Mouse (Mus musculus) neural tube, embryonic 13.5 days (tissue): ENCODE data around the gene Tnfrsf14. TPM values are rescaled to one million over a fixed set of nuclear protein-coding genes. Genes with fewer than 3 reads are reported as not detected.

ENCODE experiments used
- ATAC-seq: fragments of 200-750 bp; cut with Nextera tagmentation; 2 replicates; pipeline ENCODE4 v1.8.0; 2017; ENCODE audit warnings: low read depth, mild to moderate bottlenecking, moderate TSS enrichment, moderate library complexity
- H3K27ac ChIP-seq: fragments of 300-500 bp; sonication (generic); replicated peaks from 2 replicates; pipeline ENCODE4 v1.5.1; 2015; ENCODE audit warnings: moderate library complexity, mild to moderate bottlenecking, inconsistent platforms
- H3K27me3 ChIP-seq: fragments of 300-500 bp; sonication (generic); 2 replicates; pipeline ENCODE4 v1.6.1; 2015; ENCODE audit warnings: mild to moderate bottlenecking, inconsistent platforms
- H3K36me3 ChIP-seq: fragments of 300-500 bp; sonication (generic); 2 replicates; pipeline ENCODE4 v1.6.1; 2015; ENCODE audit warnings: mild to moderate bottlenecking, inconsistent platforms
- H3K4me1 ChIP-seq: fragments of 300-500 bp; sonication (generic); replicated peaks from 2 replicates; pipeline ENCODE4 v1.6.1; 2015; ENCODE audit warnings: inconsistent platforms
- H3K4me2 ChIP-seq: fragments of 300-500 bp; sonication (generic); 2 replicates; pipeline ENCODE4 v1.6.1; 2015; ENCODE audit warnings: inconsistent platforms, mild to moderate bottlenecking, moderate library complexity
- H3K4me3 ChIP-seq: fragments of 300-500 bp; sonication (generic); 2 replicates; pipeline ENCODE4 v1.5.1; 2015; ENCODE audit warnings: mild to moderate bottlenecking, inconsistent platforms
- H3K9ac ChIP-seq: fragments of 300-500 bp; sonication (generic); 2 replicates; pipeline ENCODE4 v1.6.1; 2015; ENCODE audit warnings: moderate library complexity, mild to moderate bottlenecking, inconsistent platforms
- H3K9me3 ChIP-seq: fragments of 300-500 bp; sonication (generic); 2 replicates; pipeline ENCODE4 v1.6.1; 2016; ENCODE audit warnings: inconsistent platforms
- WGBS: fragments of 180-500 bp; shearing (Covaris S2); methylation state at CpG from one replicate; pipeline ENCODE4 v1.1.7; 2015; 5-methylcytosine and 5-hydroxymethylcytosine counted together
- polyA plus RNA-seq: library from polyadenylated mRNA; unstranded; fragments of >200 nt; fragmentation: Nextera tagmentation; extraction: Ambion mirVana; gene quantifications from 2 replicates; pipeline ENCODE4 v1.2.1, GENCODE M21; 2015

The Tnfrsf14 gene
- 0.54 TPM in 1 of 2 replicates, not detected in the other for polyA plus RNA-seq

GRCm38 (mm10) chr4:154928395-154929087 lies at the start of gene Tnfrsf14:
Gene Tnfrsf14, minus strand, starts transcription at chr4:154928563.
- H3K9me3 ChIP-seq: no peaks in the 10 kb centered on the region
- H3K4me3 ChIP-seq: no peak within 1 kb of the TSS
- H3K36me3 ChIP-seq: no peaks in the 10 kb centered on the region
- peak within 1 kb of the TSS; percentile 13; the same call in 1 of the 2 replicates for H3K4me2 ChIP-seq
- no peaks in the 10 kb centered on the region; the same call in 1 of the 2 replicates for H3K4me1 ChIP-seq
- ATAC-seq: no peak
- H3K27me3 ChIP-seq: no peaks in the 10 kb centered on the region
- no peak within 1 kb of the TSS for H3K9ac ChIP-seq
- H3K27ac ChIP-seq: peak within 1 kb of the TSS; percentile 13; the same call in 1 of the 2 replicates
- WGBS: 52% methylated on average over 12 of the region's 12 CpGs

DNA sequence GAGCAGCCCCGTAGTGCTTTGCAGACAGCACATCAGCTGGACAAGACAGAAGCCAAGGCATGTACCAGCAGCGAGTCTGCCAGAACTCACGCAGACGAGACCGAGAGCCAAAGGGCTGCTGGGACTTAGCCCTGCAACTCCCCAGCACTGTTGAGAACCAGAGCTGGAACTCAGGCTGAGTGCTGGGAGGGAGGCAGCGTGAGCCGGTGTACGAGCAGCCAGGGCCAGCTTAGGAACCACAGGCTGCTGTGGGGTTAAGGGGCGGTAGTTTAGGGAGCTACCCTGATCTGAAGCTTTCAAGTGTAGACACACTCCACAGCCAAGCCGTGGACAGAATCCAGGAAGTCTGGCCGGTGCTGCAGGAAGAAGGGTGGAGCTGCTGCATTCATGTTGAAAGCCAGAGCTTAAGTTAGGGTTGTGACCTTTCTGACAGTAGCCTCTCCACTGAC lies 45.8 kb upstream of the Tnfrsf14 start:
- no peaks in the 10 kb centered on the region for H3K27me3 ChIP-seq
- no peak for ATAC-seq
- 91% methylated on average over 11 of the region's 11 CpGs for WGBS
- H3K36me3 ChIP-seq: peaks cover 100% of the 10 kb centered on the region
- H3K4me1 ChIP-seq: no peaks in the 10 kb centered on the region
- H3K4me2 ChIP-seq: no peak overlapping the region
- H3K4me3 ChIP-seq: no peak overlapping the region
- H3K27ac ChIP-seq: no peak overlapping the region
- H3K9me3 ChIP-seq: no peaks in the 10 kb centered on the region
- no peak overlapping the region for H3K9ac ChIP-seq

DNA sequence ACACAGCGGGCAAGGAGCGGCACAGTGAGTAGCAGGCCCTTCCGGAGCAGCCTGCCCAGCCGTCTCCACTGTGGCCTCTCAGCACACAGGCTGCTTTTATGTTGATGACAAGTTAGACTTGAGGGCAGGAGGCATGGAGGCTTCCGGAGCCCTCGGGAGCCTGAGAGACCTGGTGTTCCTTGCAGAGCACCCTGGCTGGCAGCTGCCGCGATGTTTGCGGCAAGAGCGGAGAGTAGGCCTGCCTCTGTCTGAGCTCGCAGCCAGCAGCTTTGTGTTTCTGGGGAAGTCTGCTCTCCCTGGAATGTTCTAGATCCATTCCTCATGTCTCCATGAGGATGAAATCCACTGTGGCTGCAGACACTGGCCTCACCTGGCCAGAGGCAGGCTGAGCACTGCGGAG lies 44.2 kb upstream of the Tnfrsf14 start:
- no peak for ATAC-seq
- no peak overlapping the region for H3K27ac ChIP-seq
- H3K36me3 ChIP-seq: peaks cover 87% of the 10 kb centered on the region
- H3K27me3 ChIP-seq: no peaks in the 10 kb centered on the region
- no peaks in the 10 kb centered on the region for H3K4me1 ChIP-seq
- no peaks in the 10 kb centered on the region for H3K9me3 ChIP-seq
- WGBS: 97% methylated on average over 12 of the region's 12 CpGs
- H3K4me3 ChIP-seq: no peak overlapping the region
- H3K9ac ChIP-seq: no peak overlapping the region
- no peak overlapping the region for H3K4me2 ChIP-seq

- Histone ChIP-seq H3K27ac (no peak overlapping the region), H3K4me1 (peaks cover 39% of the 10 kb centered on the region), H3K4me3 (no peak overlapping the region), H3K36me3 (peaks cover 34% of the 10 kb centered on the region), H3K9me3 (no peaks in the 10 kb centered on the region), H3K9ac (no peak overlapping the region), H3K27me3 (no peaks in the 10 kb centered on the region), H3K4me2 (no peak overlapping the region)
- no peak for ATAC-seq
- 57% methylated on average over 5 of the region's 5 CpGs for WGBS
These were observed 38.8 kb upstream of the Tnfrsf14 start for GRCm38 (mm10) chr4:154967173-154967572.

DNA sequence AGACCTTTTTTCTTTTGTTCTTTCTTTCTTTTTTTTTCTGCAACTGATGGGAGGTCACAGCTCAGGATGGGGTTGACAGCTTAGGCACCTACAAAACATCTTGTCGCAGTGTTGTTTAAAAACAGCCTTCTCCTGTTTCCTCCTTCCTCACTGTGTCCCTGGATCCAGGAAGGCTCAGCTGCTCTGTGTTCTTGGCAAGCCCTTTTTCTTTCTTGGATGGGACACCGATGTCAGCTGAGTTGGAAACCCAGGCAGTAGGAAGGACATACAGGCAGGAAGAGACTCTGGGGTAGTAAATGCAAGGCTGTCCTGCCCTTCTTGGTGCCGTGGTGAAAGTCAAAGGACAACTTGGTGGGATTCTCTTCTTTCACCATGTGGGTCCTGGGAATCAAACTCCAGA lies 37.5 kb upstream of the Tnfrsf14 start:
- peaks cover 20% of the 10 kb centered on the region for H3K36me3 ChIP-seq
- ATAC-seq: no peak
- peak overlapping the region; percentile 90 for H3K4me2 ChIP-seq
- H3K27me3 ChIP-seq: no peaks in the 10 kb centered on the region
- H3K9ac ChIP-seq: peak overlapping the region; percentile 92
- H3K4me3 ChIP-seq: peak overlapping the region; percentile 86
- no peak overlapping the region for H3K27ac ChIP-seq
- H3K4me1 ChIP-seq: peaks cover 52% of the 10 kb centered on the region
- H3K9me3 ChIP-seq: no peaks in the 10 kb centered on the region
- 63% methylated on average over 3 of the region's 3 CpGs for WGBS

GRCm38 (mm10) chr4:154964581-154965235 lies 36.3 kb upstream of the Tnfrsf14 start:
- Histone ChIP-seq H3K9ac (peak overlapping the region; percentile 92), H3K4me1 (peaks cover 64% of the 10 kb centered on the region), H3K9me3 (no peaks in the 10 kb centered on the region), H3K4me3 (peak overlapping the region; percentile 86), H3K27ac (peak overlapping the region; percentile 97), H3K27me3 (peaks cover 3% of the 10 kb centered on the region), H3K36me3 (peaks cover 9% of the 10 kb centered on the region), H3K4me2 (peak overlapping the region; percentile 90)
- under 1% methylated on average over 36 of the region's 36 CpGs for WGBS
- ATAC-seq: peak; percentile 5

- H3K9me3 ChIP-seq: no peaks in the 10 kb centered on the region
- H3K27me3 ChIP-seq: peaks cover 9% of the 10 kb centered on the region
- peak within 1 kb of the TSS; percentile 97 for H3K27ac ChIP-seq
- H3K4me1 ChIP-seq: peaks cover 70% of the 10 kb centered on the region
- under 1% methylated on average over 64 of the region's 66 CpGs for WGBS
- peaks cover 2% of the 10 kb centered on the region for H3K36me3 ChIP-seq
- peak; percentile 91 for ATAC-seq
- peak within 1 kb of the TSS; percentile 86 for H3K4me3 ChIP-seq
- H3K4me2 ChIP-seq: peak within 1 kb of the TSS; percentile 90
- peak within 1 kb of the TSS; percentile 92 for H3K9ac ChIP-seq
These were observed 35.7 kb upstream of the Tnfrsf14 start, which contains the start of gene Pank4 for GRCm38 (mm10) chr4:154963901-154964580. Gene Pank4, plus strand, starts transcription at chr4:154964123.

- WGBS: 11% methylated on average over 11 of the region's 11 CpGs
- no peaks in the 10 kb centered on the region for H3K9me3 ChIP-seq
- H3K9ac ChIP-seq: peak overlapping the region; percentile 92
- H3K36me3 ChIP-seq: no peaks in the 10 kb centered on the region
- peak overlapping the region; percentile 97 for H3K27ac ChIP-seq
- H3K4me3 ChIP-seq: peak overlapping the region; percentile 86
- ATAC-seq: no peak
- peaks cover 78% of the 10 kb centered on the region for H3K4me1 ChIP-seq
- peaks cover 16% of the 10 kb centered on the region for H3K27me3 ChIP-seq
- H3K4me2 ChIP-seq: peak overlapping the region; percentile 90
These were observed 35.0 kb upstream of the Tnfrsf14 start for GRCm38 (mm10) chr4:154963190-154963836.

- peak overlapping the region; percentile 90 for H3K4me2 ChIP-seq
- H3K9ac ChIP-seq: peak overlapping the region; percentile 92
- no peak for ATAC-seq
- H3K27ac ChIP-seq: peak overlapping the region; percentile 97
- 30% methylated on average over 7 of the region's 7 CpGs for WGBS
- peaks cover 16% of the 10 kb centered on the region for H3K27me3 ChIP-seq
- H3K36me3 ChIP-seq: no peaks in the 10 kb centered on the region
- peak overlapping the region; percentile 86 for H3K4me3 ChIP-seq
- H3K4me1 ChIP-seq: peaks cover 84% of the 10 kb centered on the region
- no peaks in the 10 kb centered on the region for H3K9me3 ChIP-seq
These were observed 34.3 kb upstream of the Tnfrsf14 start for GRCm38 (mm10) chr4:154962683-154963082.

DNA sequence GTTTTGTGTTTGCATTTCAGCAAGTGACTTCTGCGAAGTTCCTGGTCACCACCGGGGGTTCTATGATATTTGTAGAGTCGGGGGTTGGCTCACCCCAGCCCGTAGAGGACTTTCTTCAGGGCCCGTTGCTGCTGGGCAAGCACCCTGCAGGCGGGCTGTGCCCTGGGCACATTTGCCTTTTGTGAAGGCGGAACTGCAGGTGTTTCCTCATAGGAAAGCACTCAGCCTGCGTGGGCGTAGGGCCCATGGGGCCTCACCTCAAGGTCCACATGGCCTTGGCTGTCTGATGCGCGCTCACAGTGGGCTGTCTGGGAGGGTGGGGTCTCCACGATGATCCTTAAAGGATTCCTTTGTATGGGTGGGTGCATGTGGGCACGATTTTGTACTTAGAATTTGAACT lies 33.5 kb upstream of the Tnfrsf14 start:
- WGBS: 1% methylated on average over 13 of the region's 13 CpGs
- Histone ChIP-seq H3K36me3 (no peaks in the 10 kb centered on the region), H3K9me3 (no peaks in the 10 kb centered on the region), H3K4me2 (peak overlapping the region; percentile 90), H3K27me3 (peaks cover 19% of the 10 kb centered on the region), H3K4me3 (peak overlapping the region; percentile 86), H3K4me1 (peaks cover 92% of the 10 kb centered on the region), H3K9ac (peak overlapping the region; percentile 92), H3K27ac (peak overlapping the region; percentile 97)
- no peak for ATAC-seq

GRCm38 (mm10) chr4:154961226-154961738 lies 32.9 kb upstream of the Tnfrsf14 start:
- H3K4me1 ChIP-seq: peaks cover 89% of the 10 kb centered on the region
- H3K4me2 ChIP-seq: peak overlapping the region; percentile 90
- peak overlapping the region; percentile 97 for H3K27ac ChIP-seq
- no peak for ATAC-seq
- no peaks in the 10 kb centered on the region for H3K36me3 ChIP-seq
- peak overlapping the region; percentile 86 for H3K4me3 ChIP-seq
- under 1% methylated on average over 47 of the region's 47 CpGs for WGBS
- H3K9ac ChIP-seq: peak overlapping the region; percentile 92
- no peaks in the 10 kb centered on the region for H3K9me3 ChIP-seq
- H3K27me3 ChIP-seq: peaks cover 23% of the 10 kb centered on the region
